Mouse (Mus musculus): ENCODE measurements around the gene Hist2h2ab. TPM values are rescaled to one million over a fixed set of nuclear protein-coding genes. Genes with fewer than 3 reads are reported as not detected.
"Not testable (repeated sequence)": the region's sequence is repeated elsewhere in the genome, so short reads cannot be mapped to it uniquely, and the experiment has no call there.

The Hist2h2ab gene
- polyA plus RNA-seq, 1 experiment from 2014 or later, result 0.92 TPM

DNA sequence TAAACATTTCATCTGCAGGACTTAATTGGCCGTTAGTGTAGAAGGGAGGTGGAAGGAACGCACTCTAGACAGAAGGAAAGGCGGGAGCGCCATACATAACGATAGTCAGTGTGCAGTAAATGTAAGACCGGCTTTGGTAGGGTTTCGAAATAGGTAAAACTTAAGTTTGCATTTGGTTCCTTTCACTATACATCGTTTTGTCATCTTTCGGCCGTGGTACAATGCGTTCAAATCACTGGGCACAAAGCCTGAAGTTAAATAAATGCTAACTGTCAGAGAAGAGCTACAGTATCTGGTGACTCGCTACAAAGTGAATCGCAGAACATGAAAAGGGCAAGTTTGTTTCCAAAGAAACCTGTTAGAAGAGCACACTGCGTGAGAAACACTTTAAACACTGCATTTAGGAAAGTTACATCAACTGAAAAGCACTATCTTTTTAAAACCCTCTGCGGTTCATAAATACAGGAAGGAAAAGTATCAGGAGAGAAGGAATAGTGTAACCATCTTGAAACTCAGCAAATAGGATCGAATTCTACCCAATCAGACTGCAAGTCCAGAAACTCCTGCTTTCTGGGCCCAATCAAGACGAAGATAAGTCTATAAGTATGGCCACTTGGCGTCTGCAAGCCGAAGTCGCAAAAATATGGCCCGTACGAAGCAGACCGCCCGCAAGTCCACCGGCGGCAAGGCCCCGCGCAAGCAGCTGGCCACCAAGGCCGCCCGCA lies 48.5 kb downstream of the Hist2h2ab start, which contains the start of gene Hist2h3b:
Gene Hist2h3b (plus strand): TSS at position 604 of the 725 bp plus-strand sequence.
- no peaks in the 10 kb centered on the region for H3K27me3 ChIP-seq (ENCODE audit: control insufficient read depth, insufficient read depth, low read length)
- H3K4me1 ChIP-seq (ENCODE audit: control insufficient read depth, insufficient read depth, low read length), result peaks cover 21% of the 10 kb centered on the region
- no peaks in the 10 kb centered on the region for H3K36me3 ChIP-seq (ENCODE audit: control insufficient read depth, insufficient read depth, low read length)
- no peaks in the 10 kb centered on the region for H3K9me3 ChIP-seq (replicated peaks; ENCODE audit: control insufficient read depth, low read length)
- H3K9ac ChIP-seq (ENCODE audit: low read length), result peak within 1 kb of the TSS; percentile 75
- H3K27ac ChIP-seq (ENCODE audit: low read length), result peak within 1 kb of the TSS; percentile 92
- 12% methylated on average over 29 of the region's 30 CpGs for WGBS
- H3K4me2 ChIP-seq (ENCODE audit: low read depth, low read length), result peak within 1 kb of the TSS; percentile 96
- ATAC-seq (ENCODE audit: insufficient read depth, low FRiP score), result peak; percentile 77
- peak within 1 kb of the TSS; percentile 63 for H3K4me3 ChIP-seq (replicated peaks; ENCODE audit: low read length)

- H3K27me3 ChIP-seq (ENCODE audit: control insufficient read depth, insufficient read depth, low read length); H3K36me3 ChIP-seq (ENCODE audit: control insufficient read depth, insufficient read depth, low read length); H3K9me3 ChIP-seq (replicated peaks; ENCODE audit: control insufficient read depth, low read length): not testable (repeated sequence)
- 0% methylated on average over 11 of the region's 44 CpGs for WGBS
- ATAC-seq (ENCODE audit: insufficient read depth, low FRiP score), result peak; percentile 15; the same call in 1 of the 2 replicates
- Histone ChIP-seq H3K27ac (ENCODE audit: low read length) (peak overlapping the region; percentile 92), H3K4me3 (replicated peaks; ENCODE audit: low read length) (peak overlapping the region; percentile 50), H3K9ac (ENCODE audit: low read length) (peak overlapping the region; percentile 75), H3K4me2 (ENCODE audit: low read depth, low read length) (peak overlapping the region; percentile 69), H3K4me1 (ENCODE audit: control insufficient read depth, insufficient read depth, low read length) (peaks cover 19% of the 10 kb centered on the region)
Measured at GRCm38 (mm10) chr3:96268776-96269378, 49.2 kb downstream of the Hist2h2ab start.

Small RNAs within 50 kb of the gene (microRNA-seq; reads per million reads assigned to microRNA genes)
- gene Gm44492 (not detected), gene Gm47311 (not detected), gene Gm47313 (not detected)

Other genes with a start within 250 kb of the Hist2h2ab start
- gene Plekho1, start 223.9 kb upstream of the Hist2h2ab start, polyA plus RNA-seq (2015; fragmentation: Nextera tagmentation; extraction: Ambion mirVana), result 20.6 and 25.7 TPM in 2 replicates
- 31.7 and 39.6 TPM in 2 replicates for gene Vps45, start 161.4 kb upstream of the Hist2h2ab start, polyA plus RNA-seq (2015; fragmentation: Nextera tagmentation; extraction: Ambion mirVana)
- 11.8 and 13.1 TPM in 2 replicates for gene Otud7b, start 115.3 kb upstream of the Hist2h2ab start, polyA plus RNA-seq (2015; fragmentation: Nextera tagmentation; extraction: Ambion mirVana)
- gene Mtmr11, start 57.9 kb upstream of the Hist2h2ab start, polyA plus RNA-seq (2015; fragmentation: Nextera tagmentation; extraction: Ambion mirVana), result 19.4 and 21.2 TPM in 2 replicates
- 124 and 125 TPM in 2 replicates for gene Sf3b4, start 47.5 kb upstream of the Hist2h2ab start, polyA plus RNA-seq (2015; fragmentation: Nextera tagmentation; extraction: Ambion mirVana)
- gene Sv2a, start 38.7 kb upstream of the Hist2h2ab start, polyA plus RNA-seq (2015; fragmentation: Nextera tagmentation; extraction: Ambion mirVana), result 4.1 and 4.4 TPM in 2 replicates
- 46.8 and 50.0 TPM in 2 replicates for gene Bola1, start 156 bp upstream of the Hist2h2ab start, polyA plus RNA-seq (2015; fragmentation: Nextera tagmentation; extraction: Ambion mirVana)
- 2.9 and 6.3 TPM in 2 replicates for gene Hist2h2ac, start 1.0 kb downstream of the Hist2h2ab start, polyA plus RNA-seq (2015; fragmentation: Nextera tagmentation; extraction: Ambion mirVana)
- gene Hist2h2be, start 1.3 kb downstream of the Hist2h2ab start, polyA plus RNA-seq (2015; fragmentation: Nextera tagmentation; extraction: Ambion mirVana), result 9.3 and 10.6 TPM in 2 replicates
- 2.6 TPM in 1 of 2 replicates, not detected in the other for gene Hist2h3c2, start 19.3 kb downstream of the Hist2h2ab start, polyA plus RNA-seq (2015; fragmentation: Nextera tagmentation; extraction: Ambion mirVana)
- gene Hist2h2aa2, start 20.4 kb downstream of the Hist2h2ab start, polyA plus RNA-seq (2015; fragmentation: Nextera tagmentation; extraction: Ambion mirVana), result 49.4 and 53.3 TPM in 2 replicates
- gene Hist2h2aa1, start 25.6 kb downstream of the Hist2h2ab start, polyA plus RNA-seq (2015; fragmentation: Nextera tagmentation; extraction: Ambion mirVana), result 19.4 and 20.8 TPM in 2 replicates
- gene Hist2h3c1, start 26.8 kb downstream of the Hist2h2ab start, polyA plus RNA-seq (2015; fragmentation: Nextera tagmentation; extraction: Ambion mirVana), result 1.3 and 2.1 TPM in 2 replicates
- 7.8 and 8.6 TPM in 2 replicates for gene Hist2h4, start 43.4 kb downstream of the Hist2h2ab start, polyA plus RNA-seq (2015; fragmentation: Nextera tagmentation; extraction: Ambion mirVana)
- 29.8 and 39.2 TPM in 2 replicates for gene Hist2h3b, start 48.8 kb downstream of the Hist2h2ab start, polyA plus RNA-seq (2015; fragmentation: Nextera tagmentation; extraction: Ambion mirVana)
- gene Hist2h2bb, start 49.9 kb downstream of the Hist2h2ab start, polyA plus RNA-seq (2015; fragmentation: Nextera tagmentation; extraction: Ambion mirVana), result 7.3 and 12.4 TPM in 2 replicates
- 3.0 and 3.4 TPM in 2 replicates for gene Fcgr1, start 74.1 kb downstream of the Hist2h2ab start, polyA plus RNA-seq (2015; fragmentation: Nextera tagmentation; extraction: Ambion mirVana)
- 0.17 and 0.29 TPM in 2 replicates for gene BC107364, start 232.4 kb downstream of the Hist2h2ab start, polyA plus RNA-seq (2015; fragmentation: Nextera tagmentation; extraction: Ambion mirVana)

Data from stomach, embryonic 16.5 days (tissue).